Mouse (Mus musculus): ENCODE measurements around the gene Prkag2. TPM values are rescaled to one million over a fixed set of nuclear protein-coding genes. Genes with fewer than 3 reads are reported as not detected.

The Prkag2 gene
- polyA plus RNA-seq, 1 experiment, result 13.7 TPM

DNA sequence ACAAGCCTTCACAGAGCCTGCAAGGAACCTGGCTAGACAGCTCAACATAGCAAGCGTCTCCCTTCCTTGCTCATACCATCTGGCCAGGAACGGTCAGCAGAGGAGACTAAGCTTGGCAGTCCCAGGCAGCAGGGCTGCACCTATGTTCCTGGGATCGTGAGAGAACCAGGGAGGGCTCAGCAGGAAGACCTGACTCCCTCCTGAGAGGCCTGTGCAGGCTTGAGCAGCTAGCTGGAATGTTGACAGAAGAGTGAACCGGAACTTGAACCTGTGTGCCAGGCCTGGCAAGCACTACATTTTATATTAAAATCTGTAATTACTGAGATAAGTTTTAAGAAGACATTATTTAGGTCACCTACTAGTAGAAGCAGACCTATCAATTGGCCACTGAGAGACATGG lies 24.8 kb downstream of the Prkag2 start:
- no peak overlapping the region for H3K27ac ChIP-seq (ENCODE audit: control insufficient read depth, insufficient read depth, low read depth, low read length, poor library complexity)
- 87% methylated on average over 4 of the region's 4 CpGs for WGBS
- no peak for TF ChIP-seq CTCF (IDR thresholded peaks at IDR 0.05; ENCODE audit: control insufficient read depth, insufficient read depth, low read length)
- TF ChIP-seq POLR2A (IDR thresholded peaks at IDR 0.05; ENCODE audit: borderline replicate concordance, control insufficient read depth, low read depth, low read length), result no peak
- H3K4me3 ChIP-seq (replicated peaks; ENCODE audit: control insufficient read depth, low read depth, low read length), result no peak overlapping the region
- no peaks in the 10 kb centered on the region for H3K4me1 ChIP-seq (ENCODE audit: control insufficient read depth, insufficient read depth, low read length)

DNA sequence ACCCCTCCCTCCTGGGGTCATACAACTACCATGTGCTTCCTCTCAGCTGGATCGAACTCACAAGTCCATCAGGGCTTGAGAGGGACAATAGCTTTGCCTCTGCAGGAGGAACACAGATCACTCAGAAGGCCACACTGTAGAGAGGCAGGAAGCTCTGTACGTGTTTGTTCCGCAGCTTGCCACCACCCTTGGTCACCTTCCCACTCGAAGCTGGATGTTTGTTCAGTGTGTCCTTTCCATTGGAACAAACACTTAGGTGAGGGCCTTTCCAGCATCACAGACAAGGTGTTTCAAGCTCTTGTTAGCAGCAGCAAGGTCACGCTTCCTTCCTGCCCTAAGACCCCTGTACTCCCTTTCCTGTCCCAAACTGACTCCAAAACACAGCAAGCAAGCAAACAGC lies 30.6 kb downstream of the Prkag2 start:
- no peaks in the 10 kb centered on the region; the same call in 1 of the 2 replicates for H3K4me1 ChIP-seq (ENCODE audit: control insufficient read depth, insufficient read depth, low read length)
- TF ChIP-seq CTCF (IDR thresholded peaks at IDR 0.05; ENCODE audit: control insufficient read depth, insufficient read depth, low read length) (no peak), POLR2A (IDR thresholded peaks at IDR 0.05; ENCODE audit: borderline replicate concordance, control insufficient read depth, low read depth, low read length) (no peak)
- WGBS, result 37% methylated on average over 5 of the region's 5 CpGs
- no peak overlapping the region for H3K4me3 ChIP-seq (replicated peaks; ENCODE audit: control insufficient read depth, low read depth, low read length)
- no peak overlapping the region for H3K27ac ChIP-seq (ENCODE audit: control insufficient read depth, insufficient read depth, low read depth, low read length, poor library complexity)

DNA sequence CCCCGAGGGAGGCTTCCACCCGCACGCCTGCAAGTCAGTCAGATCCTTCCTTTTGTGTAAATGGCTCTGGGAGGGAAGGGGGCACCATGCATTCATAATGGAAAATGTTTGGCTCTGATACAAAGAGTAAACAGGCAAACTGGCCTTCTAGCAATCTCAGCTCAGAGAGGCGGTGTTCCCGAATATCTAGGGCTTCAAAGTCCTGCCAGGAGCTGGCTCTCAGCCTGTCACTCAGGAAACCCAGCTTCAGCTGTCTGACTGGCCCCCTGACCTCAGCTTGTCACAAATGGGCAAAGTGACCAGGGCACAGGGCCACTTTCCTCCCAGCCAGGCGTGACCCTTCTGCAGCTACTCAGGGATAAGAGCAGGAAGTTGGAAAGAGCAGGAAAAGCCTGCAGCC lies 33.3 kb downstream of the Prkag2 start:
- 75% methylated on average over 6 of the region's 6 CpGs for WGBS
- H3K4me3 ChIP-seq (replicated peaks; ENCODE audit: control insufficient read depth, low read depth, low read length), result no peak overlapping the region
- TF ChIP-seq POLR2A (IDR thresholded peaks at IDR 0.05; ENCODE audit: borderline replicate concordance, control insufficient read depth, low read depth, low read length), result no peak
- TF ChIP-seq CTCF (IDR thresholded peaks at IDR 0.05; ENCODE audit: control insufficient read depth, insufficient read depth, low read length), result no peak
- H3K27ac ChIP-seq (ENCODE audit: control insufficient read depth, insufficient read depth, low read depth, low read length, poor library complexity), result no peak overlapping the region
- H3K4me1 ChIP-seq (ENCODE audit: control insufficient read depth, insufficient read depth, low read length), result no peaks in the 10 kb centered on the region; the same call in 1 of the 2 replicates

DNA sequence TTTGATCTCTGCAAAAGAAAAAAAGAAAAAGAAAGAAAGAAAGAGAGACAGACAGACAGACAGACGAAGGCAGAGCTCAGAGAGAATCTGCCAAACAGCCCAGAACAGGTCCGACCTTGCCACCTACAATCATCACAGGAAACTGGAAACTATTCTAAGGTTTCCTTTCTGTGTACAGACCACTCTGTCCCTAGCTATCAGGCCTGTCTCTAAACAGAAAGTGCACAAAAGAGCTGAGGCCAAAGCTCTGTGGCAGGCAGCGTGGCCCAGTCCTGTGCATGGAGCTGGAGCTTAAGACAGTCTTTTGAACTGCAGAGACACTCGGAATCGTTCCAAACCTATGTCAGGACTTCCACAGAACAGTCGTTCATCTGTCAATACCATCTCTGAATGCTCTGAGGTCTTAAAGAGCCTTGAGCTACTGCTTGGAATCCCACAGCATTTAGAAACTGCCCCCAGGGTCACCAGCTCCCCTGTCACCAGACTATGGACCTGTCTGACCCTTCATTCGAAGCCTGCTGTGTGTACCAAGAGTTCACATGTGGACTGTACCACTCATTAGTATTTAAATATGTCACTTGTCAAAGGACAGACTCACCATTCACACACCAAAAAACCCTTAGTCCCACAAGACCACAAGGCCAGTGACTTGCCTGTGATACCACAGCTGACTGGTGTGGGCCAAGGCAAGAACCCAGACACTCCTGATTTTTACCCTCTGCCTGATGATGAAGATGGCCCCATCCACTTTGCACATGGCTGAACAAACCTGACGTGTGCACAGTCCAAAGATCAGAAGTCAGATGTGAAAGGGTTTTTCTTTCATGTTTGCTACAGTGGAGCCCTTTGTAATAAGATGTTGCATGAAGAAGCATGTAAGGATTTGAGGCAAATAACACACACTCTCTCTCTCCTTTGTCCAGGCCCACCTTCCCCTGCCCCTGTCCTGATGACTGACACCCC lies 35.9 kb downstream of the Prkag2 start:
- Histone ChIP-seq H3K4me3 (replicated peaks; ENCODE audit: control insufficient read depth, low read depth, low read length) (no peak overlapping the region), H3K4me1 (ENCODE audit: control insufficient read depth, insufficient read depth, low read length) (no peaks in the 10 kb centered on the region; the same call in 1 of the 2 replicates), H3K27ac (ENCODE audit: control insufficient read depth, insufficient read depth, low read depth, low read length, poor library complexity) (no peak overlapping the region)
- 65% methylated on average over 8 of the region's 8 CpGs for WGBS
- no peak for TF ChIP-seq POLR2A (IDR thresholded peaks at IDR 0.05; ENCODE audit: borderline replicate concordance, control insufficient read depth, low read depth, low read length)
- no peak for TF ChIP-seq CTCF (IDR thresholded peaks at IDR 0.05; ENCODE audit: control insufficient read depth, insufficient read depth, low read length)

DNA sequence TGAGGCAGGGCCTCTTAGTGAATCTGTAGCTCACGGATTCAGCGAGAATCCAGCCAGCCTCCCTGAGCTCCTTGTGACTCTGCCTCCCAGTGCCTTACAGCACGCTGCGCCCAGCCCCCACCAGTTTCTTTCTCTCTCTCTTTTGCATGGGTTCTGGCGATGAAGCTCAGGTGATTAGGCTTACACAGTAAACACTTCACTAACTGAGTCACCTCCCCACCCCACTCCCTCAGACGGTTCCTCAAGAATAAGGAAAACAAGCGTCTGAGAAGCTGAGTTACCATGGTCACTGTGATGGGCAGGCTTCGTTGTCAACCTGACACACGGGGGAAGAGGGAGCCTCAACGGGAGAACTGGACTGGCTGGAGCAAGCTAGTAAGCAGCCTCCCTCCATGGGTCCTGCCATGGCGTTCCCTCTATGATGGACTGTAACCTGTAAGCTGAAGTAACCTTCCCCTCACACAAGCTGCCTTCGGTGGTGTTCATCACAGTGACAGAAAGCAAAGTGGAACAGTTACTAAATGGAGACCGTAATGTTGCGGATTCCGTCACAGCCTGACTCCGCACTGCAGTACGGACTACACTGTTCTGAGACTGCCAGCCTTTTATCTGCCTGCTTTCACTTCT lies 37.8 kb downstream of the Prkag2 start:
- 76% methylated on average over 17 of the region's 17 CpGs for WGBS
- TF ChIP-seq POLR2A (IDR thresholded peaks at IDR 0.05; ENCODE audit: borderline replicate concordance, control insufficient read depth, low read depth, low read length) (no peak), CTCF (IDR thresholded peaks at IDR 0.05; ENCODE audit: control insufficient read depth, insufficient read depth, low read length) (no peak)

DNA sequence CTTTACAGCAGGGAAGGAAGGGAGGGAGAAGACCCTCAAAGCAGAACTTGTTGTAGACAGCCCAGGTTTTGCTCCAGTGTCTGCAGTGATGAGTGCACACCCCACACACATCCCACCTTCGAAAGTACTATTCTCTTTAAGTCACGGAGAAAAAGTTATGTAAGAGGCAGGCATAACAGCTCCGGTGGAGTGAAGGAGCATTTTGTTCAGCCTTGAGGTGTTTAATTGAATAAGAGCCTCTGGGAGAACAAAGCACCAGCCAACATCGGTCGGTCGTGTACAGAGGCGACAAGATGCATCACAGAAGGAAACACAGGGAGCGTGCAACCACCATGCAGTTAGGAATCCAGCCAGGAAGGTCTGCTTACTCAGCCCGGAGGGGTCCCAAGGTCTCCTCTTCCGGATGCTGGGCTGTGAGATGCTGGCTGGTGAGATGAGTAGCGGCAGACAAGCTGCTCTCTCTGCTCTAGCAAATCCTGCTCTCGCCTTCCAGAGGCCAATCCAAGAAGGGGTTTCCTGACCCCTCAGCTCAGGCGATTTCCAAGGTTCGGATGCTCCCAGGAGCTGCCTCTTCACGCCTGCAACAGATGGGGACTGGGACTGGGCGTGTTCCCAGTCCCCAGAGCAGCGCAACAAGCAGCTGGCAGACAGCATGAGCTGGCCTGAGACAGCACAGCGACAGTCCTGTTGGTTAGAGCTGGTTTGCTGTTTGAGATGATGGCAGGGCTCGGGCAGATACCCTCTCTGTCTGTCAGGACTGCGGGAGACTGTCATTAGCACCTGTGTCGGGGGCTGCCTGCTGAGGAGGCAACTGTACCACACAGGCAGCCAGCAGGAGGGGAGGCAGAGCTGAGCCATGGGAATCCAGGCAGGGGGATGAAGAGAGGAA lies 41.3 kb downstream of the Prkag2 start:
- Histone ChIP-seq H3K4me3 (replicated peaks; ENCODE audit: control insufficient read depth, low read depth, low read length) (no peak overlapping the region), H3K27ac (ENCODE audit: control insufficient read depth, insufficient read depth, low read depth, low read length, poor library complexity) (no peak overlapping the region), H3K4me1 (ENCODE audit: control insufficient read depth, insufficient read depth, low read length) (no peaks in the 10 kb centered on the region)
- 84% methylated on average over 21 of the region's 21 CpGs for WGBS
- no peak for TF ChIP-seq CTCF (IDR thresholded peaks at IDR 0.05; ENCODE audit: control insufficient read depth, insufficient read depth, low read length)
- TF ChIP-seq POLR2A (IDR thresholded peaks at IDR 0.05; ENCODE audit: borderline replicate concordance, control insufficient read depth, low read depth, low read length), result no peak

More for the DNA sequence above, 37.8 kb downstream of the Prkag2 start:
- no peak overlapping the region for H3K27ac ChIP-seq (ENCODE audit: control insufficient read depth, insufficient read depth, low read depth, low read length, poor library complexity)
- no peak overlapping the region for H3K4me3 ChIP-seq (replicated peaks; ENCODE audit: control insufficient read depth, low read depth, low read length)
- H3K4me1 ChIP-seq (ENCODE audit: control insufficient read depth, insufficient read depth, low read length), result no peaks in the 10 kb centered on the region; the same call in 1 of the 2 replicates

DNA sequence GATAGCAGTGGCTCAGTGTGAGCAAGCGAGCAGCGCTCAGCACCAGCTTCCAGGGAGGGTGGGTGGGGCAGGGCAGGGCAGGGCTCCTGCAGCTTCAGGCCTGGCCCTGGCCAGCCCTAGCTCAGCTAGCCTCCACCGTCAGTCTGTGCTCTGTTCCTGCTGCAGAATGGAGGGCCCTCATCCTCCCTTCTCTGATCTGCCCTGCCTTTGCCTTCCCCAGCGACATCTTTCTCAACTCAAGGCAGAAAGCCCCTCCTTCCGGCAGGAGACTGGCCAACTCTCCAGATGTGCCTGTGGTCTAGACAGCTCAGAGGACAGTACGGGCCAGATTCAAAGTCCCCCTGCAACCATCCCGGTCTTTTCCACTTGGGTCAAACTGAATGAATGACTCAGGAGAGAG lies 42.0 kb downstream of the Prkag2 start:
- Histone ChIP-seq H3K4me3 (replicated peaks; ENCODE audit: control insufficient read depth, low read depth, low read length) (no peak overlapping the region), H3K27ac (ENCODE audit: control insufficient read depth, insufficient read depth, low read depth, low read length, poor library complexity) (no peak overlapping the region; the same call in 1 of the 2 replicates), H3K4me1 (ENCODE audit: control insufficient read depth, insufficient read depth, low read length) (no peaks in the 10 kb centered on the region)
- 68% methylated on average over 7 of the region's 7 CpGs for WGBS
- TF ChIP-seq POLR2A (IDR thresholded peaks at IDR 0.05; ENCODE audit: borderline replicate concordance, control insufficient read depth, low read depth, low read length), result no peak
- no peak for TF ChIP-seq CTCF (IDR thresholded peaks at IDR 0.05; ENCODE audit: control insufficient read depth, insufficient read depth, low read length)

All from bone marrow, adult 2 months (tissue).